Mouse (Mus musculus) small intestine, adult 2 months (tissue): Measurements from ENCODE around the gene Krtap9-1. TPM values are rescaled to one million over a fixed set of nuclear protein-coding genes. Genes with fewer than 3 reads are reported as not detected.

Source experiments
- H3K27ac ChIP-seq: fragments of 200-500 bp; 2 replicates; pipeline ENCODE4 v1.5.1; 2012; ENCODE audit warnings: low read depth, low read length, control low read depth, inconsistent platforms; ENCODE audit not compliant: insufficient read depth
- H3K27me3 ChIP-seq: fragments of 200-500 bp; 2 replicates; pipeline ENCODE4 v1.6.1; 2012; ENCODE audit warnings: mild to moderate bottlenecking, moderate library complexity, low read length, inconsistent platforms; ENCODE audit not compliant: control insufficient read depth, insufficient read depth
- H3K36me3 ChIP-seq: fragments of 200-500 bp; 2 replicates; pipeline ENCODE4 v1.6.1; 2012; ENCODE audit warnings: mild to moderate bottlenecking, low read length, control low read depth, inconsistent platforms; ENCODE audit not compliant: control insufficient read depth, insufficient read depth
- H3K4me1 ChIP-seq: fragments of 200-500 bp; 2 replicates; pipeline ENCODE4 v1.6.1; 2012; ENCODE audit warnings: low read length, inconsistent platforms, mixed read lengths; ENCODE audit not compliant: control insufficient read depth, insufficient read depth, insufficient read length
- H3K4me3 ChIP-seq: fragments of 200-500 bp; 2 replicates; pipeline ENCODE4 v1.5.1; 2012; ENCODE audit warnings: low read depth, mild to moderate bottlenecking, control low read depth, inconsistent platforms, low read length, moderate library complexity
- CTCF ChIP-seq: fragments of 200-500 bp; IDR thresholded peaks from 2 replicates; pipeline ENCODE4 v1.5.1; 2012; ENCODE audit warnings: low read depth, mild to moderate bottlenecking, control low read depth, inconsistent platforms, low read length, moderate library complexity, mixed read lengths; ENCODE audit not compliant: insufficient replicate concordance, insufficient read length; ENCODE audit errors: extremely low read depth
- POLR2A ChIP-seq: fragments of 200-500 bp; IDR thresholded peaks from 2 replicates; pipeline ENCODE4 v1.6.1; 2012; ENCODE audit warnings: low read depth, mild to moderate bottlenecking, control low read depth, inconsistent platforms, low read length, moderate library complexity
- WGBS: fragments of 180-500 bp; shearing (Covaris S2); methylation state at CpG from one replicate; pipeline ENCODE4 v1.1.7; 2018; 5-methylcytosine and 5-hydroxymethylcytosine counted together
- polyA plus RNA-seq: library from polyadenylated mRNA; depleted of rRNA; stranded (reverse); fragments of >200 nt; gene quantifications from 2 replicates; pipeline ENCODE4 v1.2.3, GENCODE M21; 2012; rRNA removed

Gene Krtap9-1
- polyA plus RNA-seq, 1 experiment: not detected

- no peaks in the 10 kb centered on the region for H3K27me3 ChIP-seq
- 73% methylated on average over 2 of the region's 2 CpGs for WGBS
- no peaks in the 10 kb centered on the region for H3K36me3 ChIP-seq
- no peak within 1 kb of the TSS for H3K4me3 ChIP-seq
- TF ChIP-seq CTCF (no peak), POLR2A (no peak)
- H3K27ac ChIP-seq: no peak within 1 kb of the TSS
- no peaks in the 10 kb centered on the region for H3K4me1 ChIP-seq
These were observed 34.4 kb downstream of the Krtap9-1 start, which contains the start of gene Krtap31-1 for GRCm38 (mm10) chr11:99907620-99908019. TSS of gene Krtap31-1 (plus strand) at chr11:99907920.

GRCm38 (mm10) chr11:99914451-99914850 lies 41.3 kb downstream of the Krtap9-1 start, which contains the start of gene Gm11565:
TSS of gene Gm11565 (plus strand) at chr11:99914751.
- TF ChIP-seq CTCF (no peak), POLR2A (no peak)

More at GRCm38 (mm10) chr11:99914451-99914850, 41.3 kb downstream of the Krtap9-1 start, which contains the start of gene Gm11565:
- H3K27ac ChIP-seq: no peak within 1 kb of the TSS
- no peak within 1 kb of the TSS for H3K4me3 ChIP-seq
- no peaks in the 10 kb centered on the region for H3K36me3 ChIP-seq
- H3K27me3 ChIP-seq: no peaks in the 10 kb centered on the region; the same call in 1 of the 2 replicates
- WGBS: 84% methylated on average over 3 of the region's 3 CpGs
- no peaks in the 10 kb centered on the region for H3K4me1 ChIP-seq

Other genes starting within 250 kb of the Krtap9-1 start
- gene Krtap4-1, start 245.2 kb upstream of the Krtap9-1 start, polyA plus RNA-seq: not detected in 2 replicates
- gene Krtap4-2, start 238.3 kb upstream of the Krtap9-1 start, polyA plus RNA-seq: not detected in 2 replicates
- not detected in 2 replicates for gene Krtap4-7, start 229.3 kb upstream of the Krtap9-1 start, polyA plus RNA-seq
- gene Gm11555, start 223.2 kb upstream of the Krtap9-1 start, polyA plus RNA-seq: not detected in 2 replicates
- not detected in 2 replicates for gene Gm11563, start 214.4 kb upstream of the Krtap9-1 start, polyA plus RNA-seq
- gene Krtap4-6, start 207.4 kb upstream of the Krtap9-1 start, polyA plus RNA-seq: not detected in 2 replicates
- gene Gm14190, start 182.6 kb upstream of the Krtap9-1 start, polyA plus RNA-seq: not detected in 2 replicates
- gene Gm14180, start 139.1 kb upstream of the Krtap9-1 start, polyA plus RNA-seq: not detected in 2 replicates
- gene Gm11595, start 100.5 kb upstream of the Krtap9-1 start, polyA plus RNA-seq: not detected in 2 replicates
- not detected in 2 replicates for gene Krtap4-8, start 92.7 kb upstream of the Krtap9-1 start, polyA plus RNA-seq
- gene Krtap4-9, start 88.2 kb upstream of the Krtap9-1 start, polyA plus RNA-seq: not detected in 2 replicates
- not detected in 2 replicates for gene Gm11596, start 79.9 kb upstream of the Krtap9-1 start, polyA plus RNA-seq
- not detected in 2 replicates for gene Gm11569, start 74.5 kb upstream of the Krtap9-1 start, polyA plus RNA-seq
- not detected in 2 replicates for gene Gm11554, start 68.9 kb upstream of the Krtap9-1 start, polyA plus RNA-seq
- not detected in 2 replicates for gene Krtap4-13, start 63.5 kb upstream of the Krtap9-1 start, polyA plus RNA-seq
- gene Gm11564, start 57.7 kb upstream of the Krtap9-1 start, polyA plus RNA-seq: not detected in 2 replicates
- gene 2300003K06Rik, start 35.3 kb upstream of the Krtap9-1 start, polyA plus RNA-seq: not detected in 2 replicates
- gene Krtap4-16, start 21.8 kb upstream of the Krtap9-1 start, polyA plus RNA-seq: 1.9 and 3.2 TPM in 2 replicates
- gene Gm11568, start 15.5 kb upstream of the Krtap9-1 start, polyA plus RNA-seq: not detected in 2 replicates
- not detected in 2 replicates for gene Gm11559, start 8.9 kb upstream of the Krtap9-1 start, polyA plus RNA-seq
- not detected in 2 replicates for gene Gm11567, start 5.8 kb downstream of the Krtap9-1 start, polyA plus RNA-seq
- gene Krtap31-1, start 34.5 kb downstream of the Krtap9-1 start, polyA plus RNA-seq: not detected in 2 replicates
- not detected in 2 replicates for gene Gm11565, start 41.4 kb downstream of the Krtap9-1 start, polyA plus RNA-seq
- not detected in 2 replicates for gene Krtap31-2, start 62.9 kb downstream of the Krtap9-1 start, polyA plus RNA-seq
- not detected in 2 replicates for gene Krtap9-5, start 75.1 kb downstream of the Krtap9-1 start, polyA plus RNA-seq
- gene Krtap29-1, start 105.7 kb downstream of the Krtap9-1 start, polyA plus RNA-seq: not detected in 2 replicates
- gene Krtap16-1, start 113.2 kb downstream of the Krtap9-1 start, polyA plus RNA-seq: not detected in 2 replicates
- not detected in 2 replicates for gene Krtap17-1, start 120.6 kb downstream of the Krtap9-1 start, polyA plus RNA-seq
- not detected in 2 replicates for gene Krt33a, start 142.8 kb downstream of the Krtap9-1 start, polyA plus RNA-seq
- not detected in 2 replicates for gene Krt33b, start 156.5 kb downstream of the Krtap9-1 start, polyA plus RNA-seq
- not detected in 2 replicates for gene Krt34, start 168.2 kb downstream of the Krtap9-1 start, polyA plus RNA-seq
- 0.20 TPM in 1 of 2 replicates, not detected in the other for gene Krt31, start 177.2 kb downstream of the Krtap9-1 start, polyA plus RNA-seq
- gene Krt32, start 214.8 kb downstream of the Krtap9-1 start, polyA plus RNA-seq: not detected in 2 replicates
- not detected in 2 replicates for gene Krt35, start 222.9 kb downstream of the Krtap9-1 start, polyA plus RNA-seq
- not detected in 2 replicates for gene Krt36, start 232.2 kb downstream of the Krtap9-1 start, polyA plus RNA-seq
- gene Krt13, start 248.2 kb downstream of the Krtap9-1 start, polyA plus RNA-seq: 1.0 TPM in 1 of 2 replicates, not detected in the other